Mouse (Mus musculus): ENCODE measurements at regions not wholly inside any gene's neighbourhood (a gene's known extent, or its start where the extent isn't known, plus 50 kb on each side); places are given as distances from the start of the nearest gene placed in this dataset.

DNA sequence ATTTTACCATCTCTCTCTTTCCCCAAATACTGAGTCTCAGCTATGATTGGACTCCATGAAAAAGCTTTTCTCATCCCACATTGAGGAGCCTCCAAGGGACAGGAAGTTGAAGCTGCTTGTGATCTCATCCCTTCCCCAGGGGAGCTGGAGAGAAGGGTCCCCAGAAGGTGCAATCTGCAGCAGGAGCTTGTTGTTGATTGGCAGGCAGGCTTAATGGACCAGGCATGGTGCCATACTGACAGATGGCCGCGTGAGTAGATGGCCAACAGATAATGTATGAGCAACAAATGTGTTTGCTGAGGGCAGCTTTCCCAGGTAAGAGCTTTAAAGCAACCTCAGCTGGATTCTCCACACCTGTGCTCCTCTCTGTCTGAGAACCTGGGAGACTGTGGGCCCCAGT is 65.9 kb upstream of the Tox3 start:
- no peaks in the 10 kb centered on the region for H3K36me3 ChIP-seq (ENCODE audit: control insufficient read depth, insufficient read depth, low read length, poor library complexity, severe bottlenecking)
- DNase-seq (ENCODE audit: low read depth, low spot score) = no peak
- no peaks in the 10 kb centered on the region for H3K27me3 ChIP-seq (ENCODE audit: control insufficient read depth, insufficient read depth, low read length, poor library complexity, severe bottlenecking)
